Mouse (Mus musculus) small intestine, adult 2 months (tissue): ENCODE measurements around the gene Nanp.

ENCODE experiments used
- CTCF ChIP-seq: fragments of 200-500 bp; IDR thresholded peaks from 2 replicates; pipeline ENCODE4 v1.5.1; 2012; ENCODE audit warnings: low read depth, mild to moderate bottlenecking, control low read depth, inconsistent platforms, low read length, moderate library complexity, mixed read lengths; ENCODE audit not compliant: insufficient replicate concordance, insufficient read length; ENCODE audit errors: extremely low read depth
- POLR2A ChIP-seq: fragments of 200-500 bp; IDR thresholded peaks from 2 replicates; pipeline ENCODE4 v1.6.1; 2012; ENCODE audit warnings: low read depth, mild to moderate bottlenecking, control low read depth, inconsistent platforms, low read length, moderate library complexity

DNA sequence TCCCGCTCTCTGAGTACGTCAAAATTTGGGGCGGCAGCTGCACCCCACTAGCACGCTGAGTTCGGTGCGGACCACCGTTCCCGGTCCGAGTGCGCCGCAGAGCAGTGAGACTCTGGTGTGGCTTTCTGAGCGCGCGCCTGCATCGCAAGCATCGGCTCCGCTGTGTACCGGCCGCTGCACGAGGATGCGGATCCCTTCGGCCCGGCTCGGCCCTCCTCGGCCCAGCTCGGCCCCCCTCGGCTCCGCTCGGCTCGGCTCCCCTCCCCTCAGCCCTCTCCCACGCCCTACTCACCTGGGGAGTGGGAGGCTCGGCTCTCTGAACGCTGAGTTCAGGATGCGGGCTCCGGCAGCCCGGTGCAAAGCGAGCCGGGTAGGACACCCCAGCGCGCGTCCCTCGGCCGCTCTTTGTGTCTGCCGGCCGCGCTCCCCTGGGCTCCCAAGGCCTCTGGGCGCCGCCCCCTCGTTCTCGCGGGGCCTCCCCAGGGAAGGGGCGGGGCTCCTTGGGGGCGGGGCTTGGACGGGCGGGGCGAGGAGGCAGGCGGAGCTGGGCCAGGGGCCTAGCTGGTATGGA, 30.2 kb downstream of the Nanp start:
- peak; percentile 58; the same call in 1 of the 2 replicates for TF ChIP-seq POLR2A
- no peak for TF ChIP-seq CTCF
